Mouse (Mus musculus) common myeloid progenitor, adult 5-6 weeks (primary cell): ENCODE measurements around the gene Ina. TPM values are rescaled to one million over a fixed set of nuclear protein-coding genes. Genes with fewer than 3 reads are reported as not detected.
A peak's percentile ranks its signal among the peaks of the same experiment; 100 is the strongest.
"Not testable (repeated sequence)": the region's sequence is repeated elsewhere in the genome, so short reads cannot be mapped to it uniquely, and the experiment has no call there.

Source experiments
- ATAC-seq: replicated peaks from 2 replicates; pipeline ENCODE4 v1.8.0; 2016; ENCODE audit warnings: low read depth, mild to moderate bottlenecking, moderate TSS enrichment, inconsistent platforms; ENCODE audit not compliant: poor library complexity, severe bottlenecking
- total RNA-seq: library from RNA; stranded (forward); fragments of 200-1000, 187-1606 nt; gene quantifications from 2 replicates; pipeline ENCODE4 v1.2.3, GENCODE M21; 2017

Ina gene
- total RNA-seq: 0.34 and 0.64 TPM in 2 replicates

GRCm38 (mm10) chr19:47014447-47015381, at the start of gene Ina, which contains the start of gene Nt5c2:
Ina (plus strand) TSS chr19:47014698.
Nt5c2 (minus strand) TSS chr19:47015153.
- ATAC-seq: peak; percentile 31; the same call in 1 of the 2 replicates

GRCm38 (mm10) chr19:46965496-46965895, 49.0 kb upstream of the Ina start:
- ATAC-seq: no peak

- ATAC-seq: no peak
Measured at GRCm38 (mm10) chr19:46966330-46966729, 48.2 kb upstream of the Ina start.

GRCm38 (mm10) chr19:46967861-46968260, 46.6 kb upstream of the Ina start:
- ATAC-seq: no peak

- ATAC-seq: no peak
Measured at GRCm38 (mm10) chr19:46968833-46969232, 45.7 kb upstream of the Ina start.

GRCm38 (mm10) chr19:46969286-46969985, 45.1 kb upstream of the Ina start:
- ATAC-seq: no peak

- peak; percentile 31 for ATAC-seq
Measured at GRCm38 (mm10) chr19:46970121-46970729, 44.3 kb upstream of the Ina start.

- ATAC-seq: no peak
Measured at GRCm38 (mm10) chr19:46971051-46971689, 43.3 kb upstream of the Ina start.

- no peak for ATAC-seq
Measured at GRCm38 (mm10) chr19:46971712-46972111, 42.8 kb upstream of the Ina start.

- ATAC-seq: no peak
Measured at GRCm38 (mm10) chr19:46972159-46972558, 42.3 kb upstream of the Ina start.

- no peak for ATAC-seq
Measured at GRCm38 (mm10) chr19:46975565-46975964, 38.9 kb upstream of the Ina start.

- no peak for ATAC-seq
Measured at GRCm38 (mm10) chr19:46975997-46976396, 38.5 kb upstream of the Ina start.

- no peak for ATAC-seq
Measured at GRCm38 (mm10) chr19:46976743-46977142, 37.8 kb upstream of the Ina start.

GRCm38 (mm10) chr19:46977460-46977859, 37.0 kb upstream of the Ina start:
- no peak for ATAC-seq

GRCm38 (mm10) chr19:46978069-46978468, 36.4 kb upstream of the Ina start:
- not testable (repeated sequence) for ATAC-seq

- peak; percentile 34 for ATAC-seq
Measured at GRCm38 (mm10) chr19:46978920-46979780, 35.3 kb upstream of the Ina start.

GRCm38 (mm10) chr19:46979781-46980105, 34.8 kb upstream of the Ina start:
- ATAC-seq: no peak

- ATAC-seq: no peak
Measured at GRCm38 (mm10) chr19:46981462-46981861, 33.0 kb upstream of the Ina start.

GRCm38 (mm10) chr19:46983352-46983965, 31.0 kb upstream of the Ina start:
- ATAC-seq: no peak
